Mouse (Mus musculus): ENCODE measurements around the gene Gm21095.
"Not testable (repeated sequence)": the region's sequence is repeated elsewhere in the genome, so short reads cannot be mapped to it uniquely, and the experiment has no call there.

The Gm21095 gene

DNA sequence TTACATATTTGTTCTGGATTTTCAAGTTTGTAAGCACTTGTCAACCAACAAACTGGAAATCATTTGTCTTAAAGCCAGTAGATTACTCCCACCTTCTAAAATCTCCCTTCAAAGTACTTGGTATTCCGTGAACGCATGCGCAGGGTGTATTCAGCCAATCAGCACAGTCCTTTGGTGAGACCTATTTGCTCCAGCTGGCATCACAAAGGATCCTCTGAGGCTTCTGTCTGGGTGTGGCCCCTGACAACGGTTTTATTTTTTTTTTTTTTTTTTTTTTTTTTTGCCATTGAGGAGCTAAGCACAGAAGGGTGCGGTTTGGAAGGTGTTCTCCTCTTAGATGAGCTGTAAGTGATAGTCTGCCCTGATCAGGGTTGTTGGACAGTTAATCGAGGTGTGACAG, at the start of gene Gm21095:
Gene Gm21095, plus strand, starts transcription at position 301 of the 400 bp plus-strand sequence.
- not testable (repeated sequence) for DNase-seq
